Mouse (Mus musculus) G1E-ER4 (cell line): ENCODE results near the gene Rln3. TPM values are rescaled to one million over a fixed set of nuclear protein-coding genes. Genes with fewer than 3 reads are reported as not detected.

Experiments
- GATA1 ChIP-seq: IDR thresholded peaks from one replicate; pipeline ENCODE4 v1.8.0; 2012; ENCODE audit warnings: low read length, inconsistent platforms
- polyA plus RNA-seq: library from polyadenylated mRNA; stranded (reverse); fragments of >175 nt; gene quantifications from 2 replicates; pipeline ENCODE4 v1.2.3, GENCODE M21; 2012

Rln3 gene
- polyA plus RNA-seq, 1 experiment = not detected

DNA sequence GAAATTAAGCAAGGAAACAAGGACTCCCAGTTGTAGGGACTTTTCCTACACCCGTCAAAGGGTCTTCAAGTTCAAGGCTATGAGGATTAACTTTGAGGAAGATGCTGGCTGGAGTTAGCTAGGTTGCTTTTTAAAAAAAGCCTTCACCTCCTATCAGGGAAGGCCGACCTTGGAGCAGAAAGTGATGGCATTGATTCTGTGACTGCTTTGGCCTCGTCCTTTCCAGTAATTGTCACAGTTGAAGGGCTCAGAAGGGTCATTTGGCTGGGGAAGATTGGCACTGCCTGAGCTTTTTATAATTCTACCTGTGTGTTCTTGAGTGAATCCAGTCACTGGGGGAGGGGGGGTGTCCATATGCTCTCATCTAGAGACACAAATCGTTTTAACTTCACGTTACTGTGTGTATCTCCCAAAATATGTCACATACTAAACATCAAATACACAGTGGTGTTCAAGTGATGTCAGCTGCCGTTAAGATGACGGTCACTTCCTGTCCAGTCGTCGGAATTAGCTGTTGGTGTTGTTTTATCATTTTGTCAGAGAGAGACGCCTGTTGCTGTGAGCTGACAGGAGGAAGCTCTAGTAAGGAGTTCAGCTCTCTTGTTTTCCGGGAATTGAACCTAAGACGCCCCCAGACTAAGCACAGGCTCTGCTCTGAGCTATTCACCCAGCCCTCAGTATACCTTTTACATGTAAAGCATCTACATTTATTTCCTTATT lies 23.7 kb upstream of the Rln3 start:
- no peak for TF ChIP-seq GATA1

DNA sequence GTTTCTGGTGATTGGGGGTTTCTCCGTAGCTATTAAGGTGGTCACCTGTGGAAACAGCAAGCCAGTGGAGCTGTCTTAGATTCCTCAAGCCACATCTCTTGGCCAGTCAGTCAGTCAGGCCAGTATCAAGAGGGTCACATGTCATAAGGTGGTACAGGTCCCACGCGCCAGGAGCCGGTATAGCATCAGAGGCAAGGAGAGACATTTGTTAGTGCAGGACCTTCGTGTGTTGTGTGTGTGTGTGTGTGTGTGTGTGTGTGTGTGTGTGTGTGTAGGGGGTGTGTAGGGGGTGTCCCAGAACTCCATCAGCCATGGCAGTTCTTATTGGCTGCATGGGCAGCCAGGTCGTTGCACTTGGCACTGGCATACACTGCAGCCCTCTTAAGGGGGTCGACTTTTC lies 23.1 kb upstream of the Rln3 start:
- TF ChIP-seq GATA1 = no peak

DNA sequence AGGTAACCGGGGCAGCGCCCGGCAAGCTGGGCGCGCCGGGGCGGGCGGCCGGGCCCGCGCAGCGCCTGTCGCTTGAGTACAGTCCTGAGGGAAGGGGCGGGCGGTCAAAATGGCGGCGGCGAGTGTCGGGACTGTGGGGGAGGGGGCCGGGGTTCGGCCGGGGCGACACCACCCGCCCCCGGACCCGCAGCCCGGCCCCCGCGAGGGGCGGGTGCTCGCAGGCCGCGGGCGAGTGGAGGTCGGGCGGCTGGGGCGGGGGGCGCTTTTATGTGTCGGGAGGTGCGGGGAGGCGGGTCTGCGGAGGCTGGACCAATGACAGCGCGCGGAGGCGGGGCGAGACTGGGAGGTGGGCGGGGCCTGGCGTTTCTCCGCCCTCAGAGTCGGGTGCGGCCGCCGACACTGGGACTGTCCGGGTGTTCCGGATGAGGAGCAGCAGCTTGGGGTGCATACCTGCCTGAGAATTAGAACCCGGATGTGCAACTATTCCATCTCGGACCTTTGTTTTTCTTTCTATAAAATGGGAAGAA lies 22.3 kb upstream of the Rln3 start:
- TF ChIP-seq GATA1 = no peak

DNA sequence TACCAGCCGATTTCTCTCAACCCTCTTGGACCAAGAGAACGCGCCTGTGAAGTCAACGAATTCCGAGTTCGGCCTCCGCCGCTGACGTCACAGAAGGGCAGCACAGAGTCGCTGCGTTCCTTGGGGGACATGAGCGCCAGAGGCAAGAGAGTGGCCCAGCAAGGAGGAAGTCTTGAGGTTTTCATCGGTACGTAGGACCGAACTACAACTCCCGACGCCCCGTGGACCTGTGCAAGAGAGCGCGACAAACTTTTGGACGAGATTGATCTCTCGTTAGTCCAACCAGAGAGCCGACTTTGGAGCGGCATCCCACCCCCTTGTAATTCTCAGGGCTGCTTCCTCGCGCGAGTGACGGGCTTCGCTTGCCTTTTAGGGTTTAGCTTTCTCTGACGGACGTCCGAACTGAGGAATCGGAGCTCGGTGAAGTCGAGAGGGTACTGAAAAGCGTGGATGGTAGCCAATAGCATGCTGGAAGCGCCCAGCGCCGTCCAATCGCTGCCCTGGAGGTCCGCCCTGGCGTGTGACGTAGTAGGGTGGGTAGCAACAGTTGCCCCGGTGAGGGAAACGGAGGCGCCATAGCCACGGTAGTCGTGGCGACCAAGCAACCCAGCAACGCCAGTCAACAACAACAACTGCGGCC lies 21.6 kb upstream of the Rln3 start, which contains the start of gene Rfx1:
Rfx1 (plus strand) TSS at position 544 of the 640 bp plus-strand sequence.
- TF ChIP-seq GATA1 = no peak

DNA sequence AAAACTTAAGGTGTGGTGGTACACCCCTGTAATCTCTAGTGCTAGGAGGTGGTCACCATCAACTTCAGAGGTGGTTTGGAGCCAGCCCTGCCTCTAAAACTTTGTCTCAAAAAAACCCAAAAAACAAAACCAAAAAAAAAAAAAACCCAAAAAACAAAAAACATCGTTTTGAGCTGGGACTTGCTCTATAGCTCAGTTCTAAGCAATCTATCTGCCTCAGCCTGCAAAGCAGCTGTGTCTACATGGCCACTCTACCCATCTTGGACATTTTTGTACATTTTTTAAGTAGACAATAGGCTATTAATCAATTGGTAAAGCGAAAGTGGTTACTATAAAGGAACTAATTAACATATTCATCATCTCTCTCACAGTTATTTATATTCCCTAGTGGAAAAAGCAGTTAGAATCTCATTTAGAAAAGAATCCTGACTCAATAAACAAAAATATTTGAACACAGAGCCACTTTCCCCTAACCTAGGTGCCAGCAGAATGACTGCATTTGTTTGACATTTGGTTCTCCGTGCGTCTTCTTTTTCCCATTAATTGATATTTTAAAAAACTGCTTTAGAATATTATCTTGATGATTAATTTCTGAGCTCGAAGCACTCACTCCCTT lies 20.8 kb upstream of the Rln3 start:
- no peak for TF ChIP-seq GATA1

DNA sequence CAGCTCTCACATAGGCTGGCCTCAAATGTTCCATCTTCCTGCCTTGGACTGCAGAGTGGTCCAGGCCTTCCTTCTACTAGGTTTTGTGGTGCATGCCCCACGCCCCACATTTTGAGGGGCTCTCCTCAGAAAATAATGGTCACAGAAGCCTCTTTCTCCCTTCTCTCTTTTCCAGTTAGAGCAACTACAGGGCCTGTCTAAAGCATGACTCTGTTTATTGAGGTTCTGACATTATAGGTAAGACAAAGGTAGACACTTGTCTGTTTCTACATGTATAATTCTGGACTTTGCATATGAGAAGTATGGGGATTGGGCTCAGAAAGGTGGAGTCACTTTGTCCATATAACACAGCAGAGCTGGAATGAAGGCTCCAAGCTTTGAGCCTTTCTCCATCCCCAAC lies 20.2 kb upstream of the Rln3 start, which contains the start of gene Gm10643:
Gm10643 (minus strand) TSS at position 101 of the 400 bp plus-strand sequence.
- TF ChIP-seq GATA1 = no peak

DNA sequence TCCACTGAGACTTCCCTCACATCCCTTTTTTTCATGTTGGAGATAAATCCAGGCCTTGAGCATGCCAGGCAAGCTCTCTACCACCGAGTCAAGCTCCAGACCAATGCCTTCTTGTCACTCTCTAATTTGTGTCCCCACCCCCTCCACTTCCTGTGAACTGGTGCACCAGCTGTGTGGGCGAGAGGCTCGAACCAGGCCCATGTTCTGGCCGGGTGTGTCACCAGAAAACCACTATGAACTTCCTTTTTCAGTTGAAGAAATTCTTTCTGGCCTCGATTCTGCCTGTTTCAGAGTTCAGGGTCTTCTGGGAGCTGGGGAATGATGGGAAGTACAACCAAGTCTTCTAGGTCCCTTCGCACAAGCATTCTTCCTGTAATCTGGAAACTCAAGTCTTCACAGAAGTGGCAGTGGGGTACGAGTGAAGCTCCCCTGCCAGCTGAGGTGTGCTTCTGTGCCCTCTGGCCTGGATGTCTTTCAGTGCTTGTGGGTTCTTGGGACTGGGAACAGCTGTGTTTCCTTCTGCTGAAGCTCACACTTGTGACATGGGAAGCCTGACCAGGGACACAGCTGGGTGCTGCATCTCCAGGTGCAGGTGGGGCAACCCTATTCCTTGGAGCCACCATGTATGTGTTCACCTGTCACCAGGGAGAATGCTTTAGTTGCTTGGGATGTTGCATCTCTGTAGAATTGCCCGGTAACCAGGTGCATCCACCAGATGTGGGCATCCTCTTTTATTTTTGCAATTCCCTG lies 19.2 kb upstream of the Rln3 start:
- no peak for TF ChIP-seq GATA1

DNA sequence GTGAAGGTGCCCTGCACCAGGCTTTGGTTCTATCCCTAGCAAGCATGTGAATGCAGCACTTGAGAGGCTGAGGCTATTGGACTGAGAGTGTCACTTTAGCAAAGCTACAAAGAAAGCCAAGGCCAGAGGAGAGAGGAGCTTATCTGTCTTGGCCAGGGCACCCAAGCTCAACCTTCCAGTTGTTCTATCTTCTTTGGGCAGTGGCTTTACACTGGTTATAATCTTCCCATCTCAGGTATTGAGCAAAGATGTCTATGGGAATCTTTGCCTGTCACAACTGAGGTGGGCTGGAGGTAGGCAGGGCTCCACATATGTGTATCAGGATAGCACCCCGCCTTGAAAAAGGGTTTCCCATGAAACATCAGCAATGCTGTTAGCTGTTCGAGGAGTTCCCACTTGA lies 15.4 kb upstream of the Rln3 start:
- no peak for TF ChIP-seq GATA1

DNA sequence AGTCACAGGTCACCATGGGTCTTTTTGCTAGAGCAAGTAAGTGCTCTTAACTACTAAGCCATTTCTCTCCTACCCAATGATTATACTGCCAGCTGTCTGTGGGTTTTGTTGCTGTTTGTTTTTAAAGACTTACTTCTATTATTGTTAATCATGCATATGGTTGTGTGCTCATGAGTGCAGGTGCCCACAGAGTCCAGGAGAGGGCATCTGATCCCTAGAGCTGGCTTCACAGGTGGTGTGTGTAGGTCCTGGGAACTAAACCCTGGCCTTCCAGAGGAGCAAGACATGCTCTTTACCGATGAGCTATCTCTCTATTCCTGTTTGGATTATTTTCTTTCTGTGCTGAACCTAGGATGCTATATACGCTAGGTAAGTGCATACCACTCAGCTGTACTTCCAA lies 14.4 kb upstream of the Rln3 start:
- TF ChIP-seq GATA1 = no peak

DNA sequence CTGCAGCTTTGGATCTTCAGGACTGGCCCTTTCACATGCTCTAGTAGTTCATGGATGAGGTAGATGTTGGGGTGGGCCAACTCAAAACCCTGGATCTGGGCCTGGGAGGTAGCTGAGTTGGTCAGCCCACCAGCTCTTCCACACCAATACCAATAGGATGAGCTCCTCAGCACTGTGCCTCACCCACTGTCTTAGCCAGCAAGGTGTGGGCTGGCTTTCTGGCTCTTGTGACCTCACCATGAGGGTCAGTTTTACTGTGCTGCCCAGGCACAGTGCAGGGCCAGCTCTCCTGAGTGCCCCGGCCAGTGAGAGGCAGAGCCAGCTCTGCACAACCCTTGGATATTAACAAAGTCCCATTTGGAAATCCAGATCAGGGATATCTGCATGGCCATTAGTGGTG lies 13.0 kb upstream of the Rln3 start:
- no peak for TF ChIP-seq GATA1

DNA sequence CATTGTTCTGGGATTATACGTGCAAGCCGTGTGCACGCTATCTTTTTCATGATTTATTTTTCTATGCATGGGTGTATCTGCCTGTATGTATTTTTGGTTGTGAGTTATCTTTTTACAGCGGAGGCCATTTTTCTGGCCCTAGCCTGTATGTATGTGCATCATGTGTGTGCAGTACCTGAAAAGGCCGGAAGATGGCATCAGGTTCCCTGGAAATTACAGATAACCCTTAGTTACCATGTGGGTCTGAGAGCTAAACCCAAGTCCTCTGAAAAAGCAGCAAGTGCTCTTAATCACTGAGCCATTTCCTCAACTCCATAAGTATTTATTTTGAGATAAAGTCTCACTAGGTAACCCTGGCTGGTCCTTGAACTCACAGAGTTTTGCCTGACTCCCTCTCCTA lies 8.4 kb upstream of the Rln3 start:
- TF ChIP-seq GATA1 = no peak

DNA sequence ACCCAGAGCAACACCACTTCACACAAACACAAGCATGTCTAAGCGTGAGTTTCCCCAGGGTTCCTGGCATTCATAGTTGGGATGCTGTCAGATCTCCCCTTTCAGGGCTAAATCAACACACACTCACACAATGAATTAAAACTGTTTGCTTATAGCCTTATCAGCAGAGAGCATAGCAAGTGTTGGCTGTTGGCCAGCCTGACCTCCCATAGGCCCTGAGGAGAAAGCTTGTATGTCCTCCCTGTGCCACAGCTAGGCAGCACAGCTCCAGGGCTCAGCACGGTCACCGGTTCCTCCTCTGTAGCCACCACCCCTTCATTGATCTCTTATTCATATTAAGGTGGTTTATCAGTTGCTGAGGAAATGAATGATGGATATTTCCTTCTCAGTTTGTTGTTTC lies 7.9 kb upstream of the Rln3 start:
- TF ChIP-seq GATA1 = no peak

DNA sequence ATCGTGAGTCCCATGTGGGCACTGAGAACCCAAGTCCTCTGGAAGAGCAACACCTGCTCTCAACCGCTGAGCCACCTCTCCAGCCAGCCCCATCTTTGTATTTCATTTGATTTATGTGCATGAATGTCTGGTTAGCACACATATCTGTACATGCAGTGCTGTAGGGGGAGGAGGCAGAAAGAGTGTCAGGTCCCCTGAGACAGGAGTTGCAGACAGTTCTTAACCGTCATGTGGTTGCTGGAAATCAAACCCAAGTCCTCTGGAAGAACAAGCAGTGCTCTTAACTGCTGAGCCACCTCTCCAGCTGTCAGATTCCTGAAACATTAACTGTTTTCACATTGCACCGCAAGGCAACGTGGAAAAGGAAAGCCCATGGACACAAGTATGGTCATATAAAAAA lies 3.4 kb upstream of the Rln3 start:
- no peak for TF ChIP-seq GATA1

DNA sequence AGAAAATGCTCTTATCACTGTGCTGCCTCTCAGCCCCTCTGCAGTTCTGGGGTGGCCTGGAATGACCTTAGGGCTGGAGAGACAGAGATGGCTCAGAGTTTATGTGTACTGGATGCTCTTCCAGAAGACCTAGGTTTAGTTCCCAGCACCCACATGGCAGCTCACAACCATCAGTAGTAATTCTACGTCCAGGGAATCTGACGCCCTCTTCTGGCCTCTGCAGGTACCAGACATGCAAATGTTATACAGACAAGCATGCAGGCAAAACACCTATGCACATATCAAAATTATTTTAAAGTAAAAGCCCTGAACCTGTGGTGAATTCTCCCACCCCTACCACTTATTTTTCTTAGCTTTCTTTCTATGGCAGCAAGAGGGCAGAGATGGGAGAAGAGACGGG lies 1.7 kb upstream of the Rln3 start:
- TF ChIP-seq GATA1 = no peak

DNA sequence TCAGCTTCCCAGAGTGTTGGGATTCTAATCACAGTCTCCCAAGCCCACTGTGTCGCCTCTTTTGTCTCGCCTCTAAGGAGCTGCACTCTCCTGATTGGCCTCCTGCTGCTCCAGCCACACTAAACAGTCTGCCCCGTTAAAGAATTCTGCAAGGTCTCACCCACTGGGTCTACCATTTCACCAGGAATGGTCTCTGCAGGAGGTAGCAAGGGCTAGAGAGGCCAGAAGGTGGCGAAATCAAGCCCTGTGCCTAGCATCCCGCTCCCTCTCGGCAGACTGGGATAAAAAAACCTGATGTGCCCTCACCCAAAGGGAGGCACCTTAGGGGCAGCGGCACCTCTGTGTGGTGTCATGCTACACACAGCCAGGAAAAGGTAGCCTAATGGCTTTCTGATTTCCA lies 697 bp downstream of the Rln3 start:
- TF ChIP-seq GATA1 = no peak

DNA sequence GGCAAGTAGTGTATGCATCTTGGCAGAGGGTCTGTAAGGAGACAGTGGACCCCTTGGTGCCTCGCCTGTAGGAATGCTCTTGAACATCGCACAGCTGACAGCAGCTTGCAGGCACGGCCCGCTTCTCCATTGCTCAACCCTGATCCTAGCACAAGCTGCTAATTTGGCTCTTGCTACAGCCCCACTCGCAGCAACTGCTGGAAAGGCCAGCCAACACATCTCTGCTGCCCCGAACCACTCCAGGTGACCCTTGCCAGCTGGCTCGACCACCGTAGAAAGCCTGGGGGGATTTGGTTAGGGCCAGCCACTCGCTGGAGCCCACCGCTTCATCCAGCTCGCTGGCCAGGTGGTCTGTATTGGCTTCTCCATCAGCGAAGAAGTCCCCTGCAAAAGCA lies 1.9 kb downstream of the Rln3 start:
- TF ChIP-seq GATA1 = no peak
